Mouse (Mus musculus): ENCODE measurements around the gene Pla2g4f.

The Pla2g4f gene

DNA sequence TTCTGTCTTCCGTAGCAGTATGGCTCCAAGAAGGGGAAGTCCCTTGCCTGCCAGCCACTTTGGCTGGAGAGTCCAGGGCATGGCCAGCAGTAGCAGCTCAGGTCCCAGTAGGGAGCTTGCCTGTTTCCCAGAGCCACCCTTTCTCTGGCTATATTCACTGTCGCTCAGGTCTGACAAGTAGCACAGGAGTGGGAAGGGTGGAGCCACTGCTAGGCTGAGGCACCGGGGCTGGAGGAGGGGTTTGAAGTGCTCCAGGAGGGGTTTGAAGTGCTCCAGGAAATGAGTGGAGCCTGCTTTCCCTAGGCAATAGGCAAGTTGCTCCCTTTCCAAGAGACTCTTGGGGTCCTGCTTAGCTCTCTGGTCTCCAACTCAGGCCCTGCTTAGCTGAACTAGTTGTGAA, at the start of gene Pla2g4f:
Pla2g4f (minus strand) TSS at position 190 of the 400 bp plus-strand sequence.
- DNase-seq (ENCODE audit: extremely low read depth, insufficient read length, low spot score), result no peak

DNA sequence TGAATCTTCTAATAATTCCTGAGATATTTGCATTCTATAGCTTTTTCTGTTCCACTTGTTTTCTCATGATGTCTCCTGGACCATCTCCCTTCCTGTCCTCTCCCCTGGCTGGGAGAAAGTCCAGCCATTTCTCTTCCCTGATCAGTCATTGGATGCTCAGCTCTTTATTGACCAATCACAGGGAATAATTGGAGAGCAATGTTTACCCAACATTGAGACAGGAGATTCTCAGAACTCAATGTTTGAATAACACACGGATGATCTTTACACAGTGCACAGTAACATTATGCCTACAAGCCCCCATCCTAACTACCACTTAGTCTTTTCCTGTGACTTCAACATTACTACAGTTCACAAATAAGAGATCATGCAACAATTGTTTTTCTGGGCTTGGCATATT, 46.5 kb upstream of the Pla2g4f start:
- DNase-seq (ENCODE audit: extremely low read depth, insufficient read length, low spot score), result no peak

DNA sequence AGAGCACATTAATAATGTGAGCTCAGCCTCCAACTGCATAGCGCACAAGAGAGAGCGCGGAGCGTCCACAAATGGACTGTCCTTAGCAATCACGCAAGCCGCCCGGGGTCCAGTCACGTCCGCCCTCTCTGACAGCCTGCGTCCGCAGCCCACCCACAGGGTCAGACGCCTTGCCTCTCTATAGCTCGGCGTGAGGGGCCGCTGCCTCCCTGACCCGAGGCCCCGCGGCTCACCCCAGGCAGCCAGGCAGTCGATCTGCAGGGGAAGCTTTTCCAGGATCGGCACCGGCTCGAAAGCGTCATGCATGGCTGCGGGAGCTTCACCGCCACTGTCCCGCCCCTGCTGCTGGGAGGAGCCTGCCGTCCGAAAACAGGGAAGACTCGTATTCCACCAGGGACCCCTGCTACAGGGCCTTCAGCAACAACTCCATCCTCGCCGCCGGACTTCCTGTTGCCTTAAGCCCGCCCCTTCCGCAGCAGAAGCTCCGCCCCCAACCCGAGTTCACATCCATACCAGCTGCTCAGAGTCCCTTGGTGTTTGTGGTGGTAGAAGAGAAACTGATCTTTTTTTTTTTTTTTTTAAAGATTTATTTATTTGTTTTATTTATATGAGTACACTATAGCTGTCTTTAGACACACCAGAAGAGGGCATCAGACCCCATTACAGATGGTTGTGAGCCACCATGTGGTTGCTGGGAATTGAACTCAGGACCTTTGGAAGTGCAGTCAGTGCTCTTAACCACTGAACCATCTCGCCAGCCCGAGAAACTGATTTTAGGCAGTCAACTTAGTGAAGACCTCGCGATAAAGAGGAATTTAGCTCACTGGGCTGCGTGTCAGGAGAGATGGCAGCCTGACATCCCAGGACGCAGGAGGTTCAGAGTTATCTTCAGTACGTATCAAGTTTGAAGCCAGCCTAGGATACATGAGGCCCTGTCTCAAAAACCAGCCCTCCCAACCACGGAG, 39.0 kb upstream of the Pla2g4f start, which contains the start of gene Vps39:
Vps39 (minus strand) TSS at position 456 of the 965 bp plus-strand sequence.
- DNase-seq (ENCODE audit: extremely low read depth, insufficient read length, low spot score), result peak; percentile 84

DNA sequence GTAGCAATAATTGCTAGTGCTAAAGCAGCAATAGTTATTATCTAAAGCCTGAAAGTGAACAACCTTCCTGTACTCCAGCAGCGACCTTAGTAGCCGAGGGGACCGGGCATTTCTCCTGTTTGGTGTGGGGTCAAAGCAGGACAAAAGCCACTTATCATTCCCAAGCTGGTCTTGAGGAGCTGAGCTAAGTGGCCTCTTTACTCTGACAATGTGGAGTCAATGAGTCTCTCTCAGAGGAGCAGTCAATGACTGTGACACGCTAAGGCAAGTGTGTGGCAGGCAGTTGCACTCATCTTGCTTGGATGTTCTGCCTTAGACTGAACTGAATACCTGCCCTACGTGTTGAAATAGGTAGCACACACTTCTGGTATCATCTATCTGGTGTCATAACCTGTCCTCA, 37.4 kb upstream of the Pla2g4f start:
- no peak for DNase-seq (ENCODE audit: extremely low read depth, insufficient read length, low spot score)

DNA sequence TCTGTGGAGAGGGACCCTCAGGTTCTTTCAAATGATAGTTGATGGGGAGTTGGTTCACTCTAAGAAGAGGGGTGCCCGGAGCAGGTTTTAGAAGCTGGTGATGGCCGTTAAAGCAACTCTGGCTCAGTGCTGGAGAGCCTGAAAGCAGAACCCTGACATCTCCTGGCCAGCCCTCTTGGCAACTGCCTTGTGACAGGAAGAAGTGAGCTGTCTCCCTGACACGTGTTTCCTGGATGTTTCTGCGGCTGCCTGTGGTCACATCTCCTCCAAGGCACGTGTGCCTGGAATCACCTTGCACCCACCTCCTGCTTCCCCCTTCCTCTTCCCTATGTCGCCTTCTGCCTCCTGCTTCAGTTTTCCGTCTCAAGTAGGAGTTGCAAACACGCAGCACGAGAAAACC, 34.2 kb upstream of the Pla2g4f start:
- DNase-seq (ENCODE audit: extremely low read depth, insufficient read length, low spot score), result no peak

DNA sequence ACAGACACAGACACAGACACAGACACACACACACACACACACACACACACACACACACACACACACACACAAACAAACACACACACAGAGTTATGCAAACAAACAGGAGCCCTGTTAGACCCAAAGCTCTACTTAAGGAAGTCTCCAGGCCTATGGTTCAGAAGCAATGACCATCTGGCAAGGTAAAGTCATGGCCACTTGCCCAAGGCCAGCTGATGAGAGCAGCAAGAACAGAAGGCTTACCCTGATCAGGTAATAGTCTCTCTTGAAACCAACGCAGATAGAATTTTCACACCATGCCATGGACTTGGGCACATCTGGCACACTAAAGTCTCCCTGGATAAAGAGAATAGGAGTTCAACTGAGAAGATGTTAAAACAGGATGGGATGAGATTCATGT, 27.8 kb upstream of the Pla2g4f start:
- DNase-seq (ENCODE audit: extremely low read depth, insufficient read length, low spot score), result no peak

DNA sequence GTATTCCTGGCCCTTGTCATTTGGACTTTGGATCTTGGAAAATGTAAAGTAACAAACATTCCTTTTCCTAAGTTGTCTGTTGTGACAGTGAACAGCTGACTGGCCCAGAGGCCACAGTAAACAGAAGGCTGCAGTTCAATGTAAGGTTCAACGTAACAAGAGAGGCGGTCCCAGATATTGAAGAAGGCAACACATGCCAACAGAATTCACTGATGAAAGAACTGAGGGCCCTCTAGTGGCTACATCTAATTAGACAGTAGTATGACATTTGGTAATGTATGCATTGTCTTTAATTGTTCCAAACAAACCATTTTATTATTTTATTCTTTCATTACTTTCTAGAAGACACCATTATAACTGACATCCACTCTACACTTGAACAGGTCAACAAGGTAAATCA, 23.9 kb upstream of the Pla2g4f start:
- DNase-seq (ENCODE audit: extremely low read depth, insufficient read length, low spot score), result no peak

DNA sequence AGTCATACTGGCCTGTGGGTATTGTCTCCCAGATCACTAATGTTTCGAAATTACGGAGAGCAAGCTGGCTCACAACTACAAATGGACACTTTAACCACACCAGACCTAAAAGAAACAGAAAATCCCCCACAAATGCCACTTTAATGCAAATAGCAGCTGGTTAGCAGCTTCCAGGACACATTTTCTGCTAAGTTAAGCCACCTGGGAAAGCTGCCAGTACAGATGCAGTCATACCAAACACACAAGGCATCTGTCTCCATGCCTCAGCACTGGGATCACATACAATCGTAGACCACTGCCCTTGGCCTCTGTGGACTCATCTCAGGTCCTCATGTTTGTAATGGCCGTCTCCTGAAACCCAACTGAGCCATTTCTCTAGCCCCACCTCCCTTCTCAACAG, 17.6 kb upstream of the Pla2g4f start:
- no peak for DNase-seq (ENCODE audit: extremely low read depth, insufficient read length, low spot score)

DNA sequence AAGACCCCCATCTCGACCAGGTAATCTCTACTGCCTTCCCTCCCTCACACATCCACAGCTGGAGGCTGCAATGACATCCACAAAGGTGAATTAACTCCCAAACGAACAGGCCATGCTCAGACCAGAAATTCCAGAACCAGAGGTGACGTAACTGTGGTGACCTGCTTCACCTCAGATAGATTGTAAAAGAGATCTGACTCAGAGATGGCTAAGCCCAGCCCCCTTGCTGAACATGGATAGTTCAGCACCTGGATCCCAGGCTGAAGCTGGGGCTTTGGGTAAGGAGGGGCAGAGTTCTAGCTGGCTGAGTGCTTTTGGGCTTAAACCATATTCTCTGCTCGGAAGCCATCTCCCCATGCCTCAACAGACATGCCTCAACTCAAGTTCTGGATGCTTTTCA, 1.1 kb upstream of the Pla2g4f start:
- DNase-seq (ENCODE audit: extremely low read depth, insufficient read length, low spot score), result no peak

DNA sequence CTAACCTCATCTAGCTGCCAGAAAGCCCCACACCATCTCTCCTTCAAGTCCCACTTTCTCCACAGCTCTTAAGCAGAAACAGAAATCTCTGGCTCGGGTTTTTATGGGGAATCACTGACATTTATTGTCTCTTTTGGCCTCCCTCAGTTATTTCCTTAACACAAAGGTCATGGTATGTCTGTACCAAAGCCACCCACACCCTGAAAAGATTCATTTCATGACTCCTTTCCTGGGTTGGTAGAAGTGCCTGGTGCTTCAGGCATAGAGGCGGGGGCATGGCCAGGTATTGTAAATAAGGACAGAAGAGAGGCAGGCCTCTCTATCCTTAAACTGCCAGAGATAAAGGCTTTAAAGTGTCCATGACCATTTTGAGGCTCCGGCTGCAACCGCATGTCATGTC, 522 bp upstream of the Pla2g4f start:
- no peak for DNase-seq (ENCODE audit: extremely low read depth, insufficient read length, low spot score)

DNA sequence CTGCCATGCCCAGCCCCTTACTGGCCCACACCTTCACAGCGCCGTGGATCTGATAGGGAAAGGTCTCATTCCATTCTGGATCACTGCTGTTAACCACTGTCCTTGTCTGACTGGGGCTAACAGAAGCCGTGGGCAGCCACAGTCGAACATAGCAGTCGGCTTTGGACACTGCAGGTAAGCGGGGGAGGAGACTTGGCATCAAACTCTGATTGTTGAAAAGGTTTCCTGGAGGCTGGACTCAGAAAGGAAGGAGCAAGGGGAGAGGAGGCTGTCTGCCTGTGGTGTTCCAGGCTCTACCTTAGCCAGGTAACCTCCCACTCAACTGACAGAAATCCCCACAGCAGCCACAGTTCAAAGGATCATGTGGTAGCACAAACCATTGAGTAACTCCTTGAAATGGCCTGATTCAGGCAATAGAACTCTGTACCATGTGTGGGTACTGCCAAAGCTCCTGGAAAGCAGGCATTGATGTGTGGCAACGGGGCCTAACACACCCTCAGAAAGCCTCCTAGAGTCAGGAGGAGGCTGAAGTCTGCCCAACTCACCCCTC, 1.6 kb downstream of the Pla2g4f start:
- DNase-seq (ENCODE audit: extremely low read depth, insufficient read length, low spot score), result no peak

DNA sequence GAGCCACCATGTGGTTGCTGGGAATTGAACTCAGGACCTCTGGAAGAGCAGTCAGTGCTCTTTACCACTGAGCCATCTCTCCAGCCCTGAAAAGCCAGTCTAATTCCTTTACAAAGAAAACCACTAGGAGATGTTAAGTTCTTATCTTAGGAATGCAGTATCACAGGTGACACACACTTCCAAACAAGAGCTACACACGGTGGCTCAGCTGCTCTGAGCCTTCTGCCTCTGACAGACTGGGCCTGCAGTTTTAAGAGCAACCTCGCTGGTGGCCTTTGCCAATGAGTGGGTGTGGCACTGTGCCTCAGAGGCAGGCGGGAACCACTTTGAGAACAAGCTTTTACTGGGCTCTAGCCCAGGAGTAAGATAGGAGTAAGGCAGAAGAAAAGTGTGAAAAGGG, 9.9 kb downstream of the Pla2g4f start:
- DNase-seq (ENCODE audit: extremely low read depth, insufficient read length, low spot score), result no peak

DNA sequence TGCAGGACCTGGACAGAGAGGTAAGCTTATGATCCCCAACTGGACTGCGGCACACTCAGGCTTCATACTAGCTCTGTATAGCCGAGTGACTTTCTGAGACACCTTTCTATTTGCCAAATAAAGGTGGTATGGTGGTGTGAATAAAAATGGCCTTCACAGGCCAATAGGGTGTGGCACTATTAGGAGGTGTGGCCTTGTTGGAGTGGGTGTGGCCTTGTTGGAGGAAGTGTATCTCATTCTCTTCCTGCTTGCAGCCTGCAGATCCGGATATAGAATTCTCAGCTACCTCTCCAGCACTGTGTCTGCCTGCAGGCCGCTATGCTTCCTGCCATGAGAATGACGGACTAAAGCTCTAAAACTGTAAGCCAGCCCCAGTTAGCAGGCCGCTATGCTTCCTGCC, 12.9 kb downstream of the Pla2g4f start:
- DNase-seq (ENCODE audit: extremely low read depth, insufficient read length, low spot score), result no peak

DNA sequence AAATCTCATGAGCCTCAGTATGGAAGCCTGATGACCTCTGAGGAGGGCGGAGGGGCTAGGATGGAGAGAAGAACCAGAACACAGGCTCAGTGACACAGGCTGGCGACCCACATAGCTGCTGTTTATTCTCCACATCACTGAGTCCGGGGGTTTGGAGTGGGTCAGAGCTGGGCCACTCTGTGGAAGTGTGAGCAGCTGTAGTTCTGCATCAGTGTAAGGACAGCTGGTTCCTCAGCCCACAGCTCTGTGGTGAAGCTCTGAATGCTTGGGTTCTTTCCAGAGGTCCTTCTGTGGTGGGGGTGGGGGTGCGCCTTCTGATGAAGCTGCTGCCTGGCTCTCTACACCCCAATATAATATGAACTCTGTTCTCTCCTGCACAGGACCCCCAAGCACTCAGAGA, 14.1 kb downstream of the Pla2g4f start:
- no peak for DNase-seq (ENCODE audit: extremely low read depth, insufficient read length, low spot score)

DNA sequence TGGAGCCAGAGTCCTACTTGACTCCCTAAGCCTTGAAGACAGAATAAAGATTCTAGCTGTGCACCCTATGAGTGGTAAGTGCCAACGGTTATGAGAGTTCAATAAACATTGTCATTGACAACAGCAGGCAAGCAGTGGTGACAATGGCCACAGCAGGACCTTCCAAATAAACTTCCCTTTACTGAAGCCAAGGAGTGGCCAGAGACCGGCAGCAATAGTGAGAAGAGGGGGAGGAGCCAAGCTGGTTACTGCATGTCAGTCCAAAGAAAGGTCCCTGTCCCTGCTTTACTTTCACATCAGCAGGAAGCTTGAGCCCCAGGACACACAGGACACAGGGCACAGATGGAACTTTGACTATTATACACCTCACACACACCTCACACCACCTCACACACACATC, 17.8 kb downstream of the Pla2g4f start:
- no peak for DNase-seq (ENCODE audit: extremely low read depth, insufficient read length, low spot score)

DNA sequence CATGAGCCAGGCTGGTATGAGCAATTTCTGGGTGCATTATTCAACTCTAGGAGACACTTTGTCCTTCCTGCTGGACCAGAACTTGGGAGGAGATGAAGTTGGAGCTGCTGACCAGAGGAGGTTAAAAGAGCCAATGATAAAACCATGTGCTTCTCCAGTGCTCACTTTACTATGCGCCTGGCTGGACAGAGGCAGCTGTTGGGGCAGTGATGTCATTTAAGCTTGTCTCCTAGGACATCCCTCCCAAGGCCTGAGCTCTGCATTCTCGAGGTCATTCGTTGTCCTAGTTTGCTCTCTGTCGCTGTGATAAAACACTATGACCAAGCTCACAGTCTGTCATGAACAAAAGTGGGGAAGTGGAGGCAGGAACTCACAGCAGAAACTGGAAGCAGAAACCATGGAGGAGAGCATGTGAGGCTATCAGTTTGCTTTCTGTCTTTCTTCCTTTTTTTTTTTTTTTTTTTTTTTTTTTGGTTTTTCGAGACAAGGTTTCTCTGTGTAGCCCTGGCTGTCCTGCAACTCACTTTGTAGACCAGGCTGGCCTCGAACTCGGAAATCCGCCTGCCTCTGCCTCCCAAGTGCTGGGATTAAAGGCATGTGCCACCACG, 22.4 kb downstream of the Pla2g4f start:
- DNase-seq (ENCODE audit: extremely low read depth, insufficient read length, low spot score), result no peak

DNA sequence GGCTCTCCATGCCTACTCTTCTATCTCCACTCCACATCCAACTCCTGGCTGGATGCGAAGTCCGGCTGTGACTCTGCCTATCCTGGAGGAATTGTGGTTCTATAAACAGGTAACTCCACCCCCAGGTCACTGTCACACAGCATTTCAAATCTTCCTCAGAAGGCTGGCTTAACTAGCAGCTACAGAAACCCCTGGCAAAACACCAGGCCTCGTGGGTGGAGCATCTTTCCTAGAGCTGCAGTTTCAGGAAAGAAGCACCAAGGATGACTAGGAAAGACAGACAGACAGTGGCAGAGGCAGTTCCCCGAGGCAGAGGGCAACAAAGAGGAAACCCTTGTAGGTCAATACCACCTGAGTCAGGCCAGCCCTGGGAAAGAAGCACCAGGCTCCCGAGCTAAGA, 25.0 kb downstream of the Pla2g4f start, which contains the start of gene Pla2g4d:
Pla2g4d (minus strand) TSS at position 203 of the 400 bp plus-strand sequence.
- no peak for DNase-seq (ENCODE audit: extremely low read depth, insufficient read length, low spot score)

DNA sequence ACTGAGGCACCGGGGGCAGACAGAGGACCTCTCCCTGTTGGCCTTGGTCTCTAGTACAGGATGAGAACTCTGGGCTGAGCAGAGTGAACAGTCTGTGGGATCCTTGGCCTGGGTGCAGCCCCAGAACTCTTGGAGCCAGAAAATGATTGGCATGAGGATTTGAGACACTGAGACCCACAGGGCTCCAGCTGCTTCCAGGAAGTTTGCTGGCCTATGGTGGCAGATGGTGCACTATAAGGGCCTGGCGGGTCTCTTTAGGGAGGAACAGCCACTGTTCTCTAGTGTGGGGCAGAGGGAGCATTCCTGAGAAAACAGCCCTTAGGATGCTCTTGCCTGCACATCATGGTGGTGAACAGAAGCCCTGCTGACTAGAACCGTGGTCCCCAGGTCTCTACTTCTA, 25.6 kb downstream of the Pla2g4f start:
- DNase-seq (ENCODE audit: extremely low read depth, insufficient read length, low spot score), result no peak

DNA sequence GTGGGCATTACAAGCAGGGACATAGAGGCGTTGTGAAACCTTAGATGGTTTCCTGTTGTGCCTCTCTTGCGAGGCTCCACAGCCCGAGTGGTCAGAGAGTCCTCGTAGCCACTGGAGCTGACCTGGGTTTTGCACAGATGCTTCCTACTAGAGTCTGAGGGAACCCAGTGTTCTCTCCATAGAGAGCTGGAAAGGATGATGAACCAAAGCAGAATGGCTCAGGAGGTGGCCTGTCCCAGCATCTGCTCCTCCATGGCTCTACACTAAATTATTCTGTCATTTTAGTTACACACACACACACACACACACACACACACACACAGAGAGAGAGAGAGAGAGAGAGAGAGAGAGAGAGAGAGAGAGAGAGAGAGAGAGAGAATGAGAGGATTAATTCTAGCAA, 28.3 kb downstream of the Pla2g4f start:
- DNase-seq (ENCODE audit: extremely low read depth, insufficient read length, low spot score), result no peak

DNA sequence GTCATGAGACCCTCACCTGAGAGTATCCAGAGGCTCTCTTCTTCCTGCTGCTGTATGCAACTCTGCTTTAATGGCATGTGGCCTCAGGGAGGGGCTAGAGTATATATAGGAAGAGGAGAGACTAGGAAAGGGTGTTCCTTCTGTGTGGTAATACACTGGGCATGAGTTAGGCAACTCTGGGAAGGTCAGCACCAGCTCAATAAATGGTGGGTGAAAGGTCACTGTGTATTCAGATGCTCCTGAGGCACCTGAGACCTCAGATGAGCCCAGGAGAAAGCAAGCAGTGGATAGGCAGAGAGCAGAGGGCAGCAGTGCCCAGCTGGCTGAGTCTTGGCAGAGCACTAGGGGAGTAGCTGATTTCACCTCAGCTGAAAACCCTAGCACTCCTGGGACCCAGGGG, 29.3 kb downstream of the Pla2g4f start:
- DNase-seq (ENCODE audit: extremely low read depth, insufficient read length, low spot score), result no peak

DNA sequence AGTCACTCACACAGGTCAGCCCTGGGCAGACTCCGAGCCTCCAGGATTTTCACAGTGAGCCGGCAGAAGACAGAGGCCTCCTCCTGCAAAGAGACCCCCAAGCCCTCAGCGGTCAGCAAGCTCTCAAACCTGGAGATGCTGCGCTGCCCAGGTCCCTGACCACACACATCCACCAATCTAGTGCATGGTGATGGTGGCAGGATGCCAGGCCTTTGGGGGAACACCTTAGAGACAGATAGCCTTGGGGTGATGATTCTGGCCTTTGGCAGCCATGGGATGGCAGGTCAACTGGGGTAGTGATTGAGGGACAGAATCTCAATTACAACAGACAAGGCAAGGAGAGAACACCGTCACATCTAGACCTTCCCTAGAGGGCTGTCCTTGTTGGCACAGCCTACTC, 29.9 kb downstream of the Pla2g4f start:
- no peak for DNase-seq (ENCODE audit: extremely low read depth, insufficient read length, low spot score)

DNA sequence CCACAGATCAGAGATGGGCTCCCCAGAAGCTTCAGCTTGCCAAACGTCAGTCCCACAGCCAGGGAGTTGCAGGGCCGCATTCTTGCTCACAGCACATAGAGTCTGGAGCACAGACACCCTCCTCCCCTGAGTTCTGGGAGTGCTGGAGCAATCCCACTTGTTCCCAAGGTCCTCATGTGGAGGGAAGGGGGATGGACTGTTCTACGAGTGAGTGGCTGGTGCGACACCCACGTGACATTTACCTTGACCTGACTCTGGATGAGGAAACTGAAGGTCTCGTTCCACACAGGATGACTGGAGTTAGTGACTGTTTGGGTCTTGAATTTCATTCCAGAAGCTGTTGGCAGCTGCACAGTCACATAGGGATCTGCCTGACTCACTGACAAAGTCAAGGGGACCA, 30.4 kb downstream of the Pla2g4f start:
- no peak for DNase-seq (ENCODE audit: extremely low read depth, insufficient read length, low spot score)
